Mouse (Mus musculus) layer of hippocampus, adult 8-10 months (tissue): Measurements from ENCODE around the gene Acss2. TPM values are rescaled to one million over a fixed set of nuclear protein-coding genes. Genes with fewer than 3 reads are reported as not detected.

Experiments
- DNase-seq, 2 experiments: peaks; one replicate each; pipeline ENCODE4 v3.0.0; 2022; ENCODE audit warnings: low spot score in 2 of 2
- microRNA-seq, 2 experiments: library from miRNA; unstranded; fragments of <30 nt; microRNA quantifications; one replicate each; pipeline ENCODE4 v1.2.0; 2022
- total RNA-seq, 4 experiments: library from RNA; stranded (reverse); gene quantifications; 2 replicates each; pipeline ENCODE4 v1.2.4; 2022

The Acss2 gene
- total RNA-seq, 4 experiments from 2014 or later: 61.2 to 72.6 (median 61.8) TPM

DNA sequence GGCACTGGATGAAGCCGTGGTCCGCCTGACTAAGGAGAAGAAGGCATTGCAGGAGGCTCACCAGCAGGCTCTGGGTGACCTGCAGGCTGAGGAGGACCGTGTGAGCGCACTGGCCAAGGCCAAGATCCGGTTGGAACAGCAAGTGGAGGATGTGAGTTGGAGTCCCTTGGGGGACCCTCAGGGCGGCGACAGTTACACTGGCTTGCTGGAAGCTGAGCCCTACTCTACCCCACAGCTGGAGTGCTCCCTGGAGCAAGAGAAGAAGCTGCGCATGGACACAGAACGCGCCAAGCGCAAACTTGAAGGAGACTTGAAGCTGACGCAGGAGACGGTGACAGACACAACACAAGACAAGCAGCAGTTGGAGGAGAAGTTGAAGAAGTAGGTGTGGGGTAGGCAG lies 110.8 kb downstream of the Acss2 start:
- no peak for DNase-seq

DNA sequence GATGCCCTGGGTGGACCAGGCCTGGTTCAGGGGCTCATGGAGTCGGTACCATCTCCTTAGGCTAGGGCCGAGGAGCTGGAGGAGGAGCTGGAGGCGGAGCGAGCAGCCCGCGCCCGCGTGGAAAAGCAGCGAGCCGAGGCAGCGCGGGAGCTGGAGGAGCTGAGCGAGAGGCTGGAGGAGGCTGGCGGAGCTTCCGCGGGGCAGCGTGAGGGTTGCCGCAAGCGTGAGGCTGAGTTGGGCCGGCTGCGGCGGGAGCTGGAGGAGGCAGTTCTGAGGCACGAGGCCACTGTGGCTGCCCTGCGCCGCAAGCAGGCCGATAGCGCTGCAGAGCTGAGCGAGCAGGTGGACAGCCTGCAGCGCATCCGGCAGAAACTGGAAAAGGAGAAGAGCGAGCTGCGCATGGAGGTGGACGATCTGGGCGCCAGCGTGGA lies 111.5 kb downstream of the Acss2 start:
- peak in 1 of 2 experiments; percentile 56 for DNase-seq

DNA sequence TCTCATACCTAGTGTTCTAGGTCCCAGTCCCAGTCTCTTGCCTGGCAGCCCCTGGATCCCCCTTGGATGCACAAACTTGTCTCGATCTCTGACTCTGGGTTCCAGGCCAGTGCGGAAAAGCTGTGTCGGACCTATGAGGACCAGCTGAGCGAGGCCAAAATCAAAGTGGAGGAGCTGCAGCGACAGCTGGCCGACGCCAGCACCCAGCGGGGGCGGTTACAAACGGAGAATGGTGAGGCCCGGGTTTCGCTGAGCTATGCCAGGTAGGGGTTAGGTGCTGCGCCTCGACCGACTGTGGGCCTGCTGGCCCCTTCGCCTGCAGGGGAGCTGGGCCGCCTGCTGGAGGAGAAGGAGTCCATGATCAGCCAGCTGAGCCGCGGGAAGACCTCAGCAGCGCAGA lies 112.4 kb downstream of the Acss2 start:
- no peak for DNase-seq

DNA sequence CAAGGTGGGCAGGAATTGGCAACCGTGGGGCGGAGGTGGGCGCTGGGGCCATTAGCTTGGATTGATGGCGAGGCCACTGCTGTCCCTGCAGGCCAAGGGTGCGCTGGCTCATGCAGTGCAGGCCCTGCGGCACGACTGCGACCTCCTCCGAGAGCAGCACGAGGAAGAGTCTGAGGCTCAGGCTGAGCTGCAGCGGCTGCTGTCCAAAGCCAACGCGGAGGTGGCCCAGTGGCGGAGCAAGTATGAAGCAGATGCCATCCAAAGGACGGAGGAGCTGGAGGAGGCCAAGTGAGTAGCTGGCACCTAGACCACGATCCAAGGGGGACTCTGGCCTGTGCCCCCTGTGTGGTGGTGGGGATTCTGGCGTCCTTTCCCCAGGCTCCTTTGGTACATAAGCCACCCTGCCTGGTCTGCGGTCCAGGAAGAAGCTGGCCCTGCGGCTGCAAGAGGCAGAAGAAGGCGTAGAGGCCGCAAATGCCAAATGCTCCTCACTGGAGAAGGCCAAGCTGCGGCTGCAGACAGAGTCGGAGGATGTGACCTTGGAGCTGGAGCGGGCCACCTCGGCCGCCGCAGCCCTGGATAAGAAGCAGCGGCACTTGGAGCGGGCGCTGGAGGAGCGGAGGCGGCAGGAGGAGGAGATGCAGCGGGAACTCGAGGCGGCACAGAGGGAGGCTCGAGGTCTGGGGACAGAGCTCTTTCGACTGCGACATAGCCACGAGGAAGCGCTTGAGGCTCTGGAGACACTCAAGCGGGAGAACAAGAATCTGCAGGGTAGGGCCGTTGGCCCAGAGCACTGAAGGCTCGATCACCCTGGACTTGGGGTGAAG lies 113.1 kb downstream of the Acss2 start:
- DNase-seq: no peak

DNA sequence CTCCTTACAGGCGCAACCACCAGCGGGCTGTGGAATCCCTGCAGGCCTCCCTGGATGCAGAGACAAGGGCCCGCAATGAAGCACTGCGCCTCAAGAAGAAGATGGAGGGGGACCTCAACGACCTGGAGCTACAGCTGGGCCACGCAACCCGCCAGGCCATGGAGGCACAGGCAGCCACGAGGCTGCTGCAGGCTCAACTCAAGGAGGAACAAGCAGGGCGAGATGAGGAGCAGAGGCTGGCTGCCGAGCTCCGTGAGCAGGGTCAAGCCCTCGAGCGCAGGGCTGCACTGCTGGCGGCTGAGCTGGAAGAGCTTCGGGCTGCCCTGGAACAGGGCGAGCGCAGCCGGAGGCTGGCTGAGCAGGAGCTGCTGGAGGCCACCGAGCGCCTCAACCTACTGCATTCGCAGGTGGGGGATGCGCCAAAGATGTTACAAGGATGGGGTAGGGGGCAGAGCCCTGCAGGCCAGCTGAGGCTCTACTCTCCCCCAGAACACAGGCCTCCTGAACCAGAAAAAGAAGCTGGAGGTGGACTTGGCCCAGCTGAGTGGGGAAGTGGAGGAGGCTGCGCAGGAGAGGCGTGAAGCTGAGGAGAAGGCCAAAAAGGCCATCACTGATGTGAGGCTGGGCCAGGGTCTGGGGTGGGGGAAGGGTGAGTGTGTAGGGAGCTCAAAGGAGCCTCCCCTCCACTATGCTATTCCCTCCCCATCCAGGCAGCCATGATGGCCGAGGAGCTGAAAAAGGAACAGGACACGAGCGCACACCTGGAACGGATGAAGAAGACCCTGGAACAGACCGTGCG lies 114.6 kb downstream of the Acss2 start:
- no peak for DNase-seq

DNA sequence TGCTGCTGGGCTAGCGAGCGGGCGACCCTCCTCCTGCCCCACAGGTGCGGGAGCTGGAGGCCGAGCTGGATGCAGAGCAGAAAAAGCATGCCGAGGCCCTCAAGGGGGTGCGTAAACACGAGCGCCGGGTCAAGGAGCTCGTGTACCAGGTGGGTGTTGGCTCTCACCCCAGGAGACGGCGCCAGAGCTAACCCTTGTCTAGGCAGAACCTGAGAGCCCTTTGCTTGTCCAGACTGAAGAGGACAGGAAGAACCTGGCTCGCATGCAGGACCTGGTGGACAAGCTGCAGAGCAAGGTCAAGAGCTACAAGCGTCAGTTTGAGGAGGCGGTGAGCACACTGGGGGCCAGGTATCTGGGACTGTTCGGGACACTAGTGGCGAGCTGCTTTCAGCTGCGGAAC lies 115.4 kb downstream of the Acss2 start:
- no peak for DNase-seq

DNA sequence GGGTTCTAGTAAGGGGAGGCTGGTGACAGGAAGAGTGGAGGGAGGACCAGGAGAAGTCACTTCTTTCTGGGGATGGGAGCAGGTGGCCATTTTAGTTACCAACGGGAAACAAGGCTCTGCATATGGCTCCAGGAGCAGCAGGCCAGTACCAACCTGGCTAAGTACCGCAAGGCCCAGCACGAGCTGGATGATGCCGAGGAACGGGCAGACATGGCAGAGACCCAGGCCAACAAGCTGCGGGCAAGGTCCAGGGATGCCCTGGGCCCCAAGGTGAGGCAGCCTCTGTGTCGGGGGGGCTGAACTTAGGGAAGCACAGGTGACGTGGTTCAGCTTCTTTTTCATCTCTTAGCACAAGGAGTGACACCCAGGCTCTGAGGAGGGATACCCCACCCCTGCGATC lies 116.0 kb downstream of the Acss2 start:
- DNase-seq: no peak

GRCm38 (mm10) chr2:155634562-155634961 lies 116.8 kb downstream of the Acss2 start:
- DNase-seq: no peak

Small RNA genes lying within 50 kb of the gene (microRNA-seq; reads per million reads assigned to microRNA genes)
- 14.4 to 14.7 reads per million in 2 experiments for gene Mir499

Other genes with a start within 250 kb of the Acss2 start
- 100 to 1,000 TPM; 208 to 237 (median 223) TPM for gene Map1lc3a, start 241.7 kb upstream of the Acss2 start, total RNA-seq
- 10 to 100 TPM; 27.7 to 32.6 (median 30.2) TPM for gene Pigu, start 160.5 kb upstream of the Acss2 start, total RNA-seq
- 100 to 1,000 TPM; 108 to 119 (median 111) TPM for gene Trp53inp2, start 136.9 kb upstream of the Acss2 start, total RNA-seq
- gene Ncoa6, start 44.1 kb upstream of the Acss2 start, total RNA-seq: 10 to 100 TPM; 58.1 to 63.8 (median 62.3) TPM
- gene Ggt7, start 289 bp downstream of the Acss2 start, total RNA-seq: 100 to 1,000 TPM; 112 to 119 (median 115) TPM
- gene Gss, start 74.9 kb downstream of the Acss2 start, total RNA-seq: 10 to 100 TPM; 21.4 to 26.8 (median 22.2) TPM
- 1 to 10 TPM; 2.6 to 6.0 (median 4.5) TPM for gene Myh7b, start 93.3 kb downstream of the Acss2 start, total RNA-seq
- gene Trpc4ap, start 174.4 kb downstream of the Acss2 start, total RNA-seq: 100 to 1,000 TPM; 158 to 175 (median 167) TPM
- 10 to 100 TPM; 23.9 to 33.5 (median 27.8) TPM for gene Edem2, start 211.5 kb downstream of the Acss2 start, total RNA-seq
- not detected for gene Gm17581, start 217.9 kb downstream of the Acss2 start, total RNA-seq
- gene Procr, start 233.2 kb downstream of the Acss2 start, total RNA-seq: 1 to 10 TPM in 3 of 4 experiments, under 1 TPM in 1; 0.85 to 2.6 (median 1.3) TPM